Mouse (Mus musculus): ENCODE data around the gene Kcnn1. TPM values are rescaled to one million over a fixed set of nuclear protein-coding genes. Genes with fewer than 3 reads are reported as not detected.

The Kcnn1 gene
- polyA plus RNA-seq, 1 experiment from 2014 or later, result 0.25 TPM

DNA sequence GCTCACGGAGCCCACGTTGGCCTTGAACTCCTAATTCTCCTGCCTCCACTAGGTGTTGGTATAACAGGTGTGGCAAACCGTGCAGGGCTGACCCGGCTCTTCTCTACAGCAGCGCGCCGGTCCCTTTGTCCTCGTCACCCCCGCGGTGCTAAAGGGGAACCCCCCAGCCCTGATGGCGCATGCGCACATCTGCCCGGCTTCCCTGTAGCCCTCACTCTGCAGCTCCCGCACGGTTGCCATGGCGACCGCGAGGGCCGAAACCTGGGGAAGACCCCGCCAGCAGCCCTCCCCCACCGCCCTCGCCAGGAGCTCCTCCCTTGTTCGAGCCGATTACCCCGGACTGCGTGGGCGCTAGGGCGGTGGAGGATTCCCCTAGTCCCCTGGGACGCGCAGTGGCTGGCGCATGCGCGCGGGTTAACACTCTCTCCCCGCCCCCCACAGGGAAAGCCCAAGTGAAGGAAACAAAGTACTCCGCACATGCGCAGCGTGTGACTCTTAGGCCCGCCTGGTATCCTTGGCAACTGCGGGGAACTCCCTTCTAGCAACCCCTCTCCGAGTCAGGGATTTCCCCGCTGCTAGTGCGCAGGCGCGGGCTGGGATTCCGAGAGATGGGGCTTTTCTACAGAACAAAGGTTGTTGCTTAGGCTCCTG, 2.4 kb upstream of the Kcnn1 start:
- Histone ChIP-seq H3K27ac (replicated peaks) (peak overlapping the region; percentile 83), H3K9ac (peak overlapping the region; percentile 67), H3K4me3 (replicated peaks) (peak overlapping the region; percentile 73), H3K9me3 (replicated peaks) (no peaks in the 10 kb centered on the region), H3K36me3 (replicated peaks) (peaks cover 5% of the 10 kb centered on the region), H3K4me2 (peak overlapping the region; percentile 82), H3K4me1 (replicated peaks) (peaks cover 75% of the 10 kb centered on the region), H3K27me3 (peaks cover 49% of the 10 kb centered on the region)
- ATAC-seq (ENCODE audit: insufficient read depth), result peak; percentile 89
- under 1% methylated on average over 46 of the region's 46 CpGs for WGBS (ENCODE audit: insufficient replicate concordance)

GRCm38 (mm10) chr8:70864712-70865221, 1.7 kb upstream of the Kcnn1 start:
- no peak for ATAC-seq (ENCODE audit: insufficient read depth)
- no peak overlapping the region for H3K27ac ChIP-seq (replicated peaks)
- peak overlapping the region; percentile 73 for H3K4me3 ChIP-seq (replicated peaks)
- 2% methylated on average over 24 of the region's 24 CpGs for WGBS (ENCODE audit: insufficient replicate concordance)
- no peaks in the 10 kb centered on the region for H3K9me3 ChIP-seq (replicated peaks)
- peaks cover 56% of the 10 kb centered on the region for H3K27me3 ChIP-seq
- peak overlapping the region; percentile 67 for H3K9ac ChIP-seq
- H3K4me1 ChIP-seq (replicated peaks), result peaks cover 72% of the 10 kb centered on the region
- peak overlapping the region; percentile 82 for H3K4me2 ChIP-seq
- H3K36me3 ChIP-seq (replicated peaks), result peaks cover 5% of the 10 kb centered on the region

DNA sequence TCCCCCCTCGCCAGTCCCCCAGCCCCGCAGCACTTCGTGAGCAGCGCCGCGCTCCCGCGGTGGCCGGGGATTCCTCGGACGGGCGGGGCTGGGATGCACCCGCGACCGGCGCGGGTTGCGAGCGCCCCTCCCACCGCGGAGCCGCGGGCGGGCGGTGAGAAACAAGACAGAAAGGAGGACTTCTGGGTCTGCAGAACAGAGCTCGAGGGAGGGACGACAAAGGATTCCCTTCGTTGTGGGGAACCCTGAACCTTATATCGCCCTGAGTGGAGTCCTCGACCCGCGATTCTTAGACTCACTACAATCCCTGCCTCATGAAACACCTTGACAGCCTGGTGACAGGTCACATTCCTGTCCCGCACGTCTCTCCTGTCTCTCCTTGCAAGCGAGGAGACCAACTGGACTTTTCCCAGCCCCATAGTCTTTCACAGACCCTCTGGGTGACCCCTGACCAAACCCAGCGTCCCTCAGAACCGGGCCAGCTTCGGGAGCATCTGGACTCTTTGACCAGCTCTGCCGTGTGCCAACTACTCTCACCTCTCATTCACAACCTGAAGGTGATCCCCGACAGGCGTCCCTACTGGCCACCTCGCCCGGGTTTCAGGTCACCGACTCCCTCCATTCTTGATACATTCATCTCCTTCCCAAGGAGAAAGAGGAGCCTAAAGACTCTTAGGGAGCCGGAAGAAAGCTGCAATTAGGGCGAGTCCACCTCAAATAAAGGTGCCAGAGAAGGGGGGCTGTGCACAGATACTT, 1.1 kb upstream of the Kcnn1 start:
- no peak overlapping the region for H3K27ac ChIP-seq (replicated peaks)
- H3K4me2 ChIP-seq, result peak overlapping the region; percentile 82
- no peak for ATAC-seq (ENCODE audit: insufficient read depth)
- peaks cover 63% of the 10 kb centered on the region for H3K27me3 ChIP-seq
- no peaks in the 10 kb centered on the region for H3K9me3 ChIP-seq (replicated peaks)
- H3K9ac ChIP-seq, result no peak overlapping the region; the same call in 1 of the 2 replicates
- H3K4me1 ChIP-seq (replicated peaks), result peaks cover 71% of the 10 kb centered on the region
- peaks cover 5% of the 10 kb centered on the region for H3K36me3 ChIP-seq (replicated peaks)
- peak overlapping the region; percentile 73 for H3K4me3 ChIP-seq (replicated peaks)
- WGBS (ENCODE audit: insufficient replicate concordance), result 1% methylated on average over 46 of the region's 46 CpGs

DNA sequence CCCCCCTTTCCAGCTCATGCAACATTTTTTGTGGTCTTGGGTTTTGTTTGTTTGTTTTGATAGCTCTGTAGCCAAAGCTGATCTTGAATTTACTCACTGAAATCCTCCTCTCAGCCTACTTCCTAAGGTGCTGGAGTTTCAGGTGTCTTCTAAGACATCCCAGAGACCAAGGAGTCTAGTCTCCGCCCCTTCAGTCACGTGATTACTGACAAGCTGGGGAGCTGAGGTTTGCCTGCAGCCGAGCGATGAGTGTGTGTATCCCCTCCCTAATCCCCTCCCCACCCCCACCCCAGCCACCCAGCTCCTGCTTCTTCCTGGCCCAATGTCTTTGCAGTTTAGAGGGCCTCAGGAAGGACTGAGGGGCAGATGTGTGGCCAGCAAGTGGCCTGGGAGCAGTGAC, 5.5 kb downstream of the Kcnn1 start:
- no peak for ATAC-seq (ENCODE audit: insufficient read depth)
- H3K9me3 ChIP-seq (replicated peaks), result no peaks in the 10 kb centered on the region
- H3K4me2 ChIP-seq, result no peak overlapping the region
- H3K27ac ChIP-seq (replicated peaks), result no peak overlapping the region
- H3K4me1 ChIP-seq (replicated peaks), result peaks cover 35% of the 10 kb centered on the region
- no peaks in the 10 kb centered on the region for H3K36me3 ChIP-seq (replicated peaks)
- H3K27me3 ChIP-seq, result peaks cover 79% of the 10 kb centered on the region
- no peak overlapping the region for H3K9ac ChIP-seq
- H3K4me3 ChIP-seq (replicated peaks), result no peak overlapping the region
- 29% methylated on average over 4 of the region's 4 CpGs for WGBS (ENCODE audit: insufficient replicate concordance)

DNA sequence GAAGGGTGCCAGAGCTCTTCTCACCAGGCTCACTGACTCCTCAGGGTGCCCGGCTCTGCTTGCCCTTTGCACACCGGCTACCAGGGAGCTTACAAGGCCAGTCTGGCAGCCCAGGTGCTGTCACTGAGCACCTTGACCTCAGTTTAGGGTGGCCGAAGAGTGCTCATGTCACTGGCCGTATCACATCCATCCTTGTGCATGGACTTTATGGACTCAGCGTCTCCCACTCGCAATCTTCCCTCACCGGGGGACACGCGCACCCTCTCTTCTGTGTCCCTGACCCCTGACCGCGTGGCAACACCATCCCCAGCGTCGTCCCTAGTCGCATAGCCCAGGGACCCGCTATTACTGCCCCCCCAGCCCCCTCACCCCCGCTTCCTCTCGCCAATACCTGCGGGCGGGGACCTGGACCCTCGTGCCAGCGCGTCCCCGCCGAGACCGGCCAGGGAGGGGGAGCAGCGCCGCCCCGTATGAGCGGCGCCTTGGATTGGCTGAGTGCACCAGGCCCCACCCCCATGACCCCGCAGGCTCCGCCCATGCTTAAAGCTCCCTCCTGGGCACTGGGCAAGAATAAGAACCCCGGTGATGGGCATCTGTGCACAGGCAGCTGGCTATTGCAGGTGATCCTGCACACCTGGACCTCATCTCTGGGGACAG, 6.4 kb downstream of the Kcnn1 start:
- H3K9ac ChIP-seq, result peak overlapping the region; percentile 35; the same call in 1 of the 2 replicates
- WGBS (ENCODE audit: insufficient replicate concordance), result 7% methylated on average over 29 of the region's 33 CpGs

GRCm38 (mm10) chr8:70856028-70856427, 7.0 kb downstream of the Kcnn1 start:
- H3K27me3 ChIP-seq, result peaks cover 68% of the 10 kb centered on the region
- no peak overlapping the region for H3K4me3 ChIP-seq (replicated peaks)
- 55% methylated on average over 5 of the region's 5 CpGs for WGBS (ENCODE audit: insufficient replicate concordance)
- no peak overlapping the region for H3K9ac ChIP-seq
- peak overlapping the region; percentile 86; the same call in 1 of the 2 replicates for H3K4me2 ChIP-seq
- H3K4me1 ChIP-seq (replicated peaks), result peaks cover 43% of the 10 kb centered on the region
- no peak for ATAC-seq (ENCODE audit: insufficient read depth)
- H3K9me3 ChIP-seq (replicated peaks), result no peaks in the 10 kb centered on the region
- H3K36me3 ChIP-seq (replicated peaks), result no peaks in the 10 kb centered on the region
- no peak overlapping the region for H3K27ac ChIP-seq (replicated peaks)

More for the DNA sequence above, 6.4 kb downstream of the Kcnn1 start:
- Histone ChIP-seq H3K27me3 (peaks cover 74% of the 10 kb centered on the region), H3K4me1 (replicated peaks) (peaks cover 36% of the 10 kb centered on the region), H3K4me3 (replicated peaks) (peak overlapping the region; percentile 53), H3K4me2 (peak overlapping the region; percentile 86), H3K9me3 (replicated peaks) (no peaks in the 10 kb centered on the region), H3K36me3 (replicated peaks) (no peaks in the 10 kb centered on the region), H3K27ac (replicated peaks) (no peak overlapping the region)
- peak; percentile 65; the same call in 1 of the 2 replicates for ATAC-seq (ENCODE audit: insufficient read depth)

GRCm38 (mm10) chr8:70853863-70854262, 9.2 kb downstream of the Kcnn1 start:
- Histone ChIP-seq H3K36me3 (replicated peaks) (no peaks in the 10 kb centered on the region), H3K4me2 (no peak overlapping the region), H3K9ac (no peak overlapping the region), H3K4me3 (replicated peaks) (no peak overlapping the region), H3K27ac (replicated peaks) (no peak overlapping the region), H3K4me1 (replicated peaks) (peaks cover 39% of the 10 kb centered on the region), H3K9me3 (replicated peaks) (no peaks in the 10 kb centered on the region), H3K27me3 (peaks cover 54% of the 10 kb centered on the region)
- WGBS (ENCODE audit: insufficient replicate concordance), result 30% methylated on average over 2 of the region's 2 CpGs
- ATAC-seq (ENCODE audit: insufficient read depth), result no peak

DNA sequence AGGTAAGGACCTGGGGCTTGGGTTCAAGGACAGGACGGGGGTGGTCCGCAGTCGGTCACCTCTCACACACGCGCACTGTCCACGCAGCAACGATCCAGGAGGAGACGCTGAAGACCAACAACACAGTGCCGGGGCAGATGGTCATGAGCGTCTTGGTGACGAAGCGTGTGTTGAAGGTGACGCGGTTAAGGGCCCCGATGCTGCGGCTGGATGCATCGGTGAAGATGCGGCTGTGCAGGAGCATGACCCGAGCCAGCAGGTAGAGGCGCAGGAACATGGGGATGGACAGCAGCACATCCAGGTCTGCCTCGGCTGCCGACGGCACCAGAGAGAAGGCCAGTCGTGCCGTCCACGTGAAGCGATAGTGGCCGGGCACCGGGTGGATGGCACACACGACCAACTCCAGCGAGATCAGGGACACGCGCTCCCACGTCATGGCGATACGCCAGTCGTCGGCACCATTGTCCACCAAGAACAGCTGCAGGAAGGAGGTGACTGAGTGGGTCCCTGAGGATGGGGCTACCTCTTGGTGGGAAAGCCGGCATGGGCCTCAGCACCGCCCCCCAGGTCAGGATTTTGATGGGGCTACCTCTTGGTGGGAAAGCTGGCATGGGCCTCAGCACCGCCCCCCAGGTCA, 10.3 kb downstream of the Kcnn1 start:
- whole genome bisulfite sequencing (ENCODE audit: insufficient replicate concordance), result 83% methylated on average over 41 of the region's 41 CpGs
- Histone ChIP-seq H3K27me3 (peaks cover 62% of the 10 kb centered on the region), H3K4me3 (replicated peaks) (no peak overlapping the region), H3K27ac (replicated peaks) (no peak overlapping the region), H3K36me3 (replicated peaks) (no peaks in the 10 kb centered on the region), H3K4me2 (no peak overlapping the region), H3K9me3 (replicated peaks) (no peaks in the 10 kb centered on the region), H3K4me1 (replicated peaks) (peaks cover 31% of the 10 kb centered on the region), H3K9ac (no peak overlapping the region)
- no peak for ATAC-seq (ENCODE audit: insufficient read depth)

DNA sequence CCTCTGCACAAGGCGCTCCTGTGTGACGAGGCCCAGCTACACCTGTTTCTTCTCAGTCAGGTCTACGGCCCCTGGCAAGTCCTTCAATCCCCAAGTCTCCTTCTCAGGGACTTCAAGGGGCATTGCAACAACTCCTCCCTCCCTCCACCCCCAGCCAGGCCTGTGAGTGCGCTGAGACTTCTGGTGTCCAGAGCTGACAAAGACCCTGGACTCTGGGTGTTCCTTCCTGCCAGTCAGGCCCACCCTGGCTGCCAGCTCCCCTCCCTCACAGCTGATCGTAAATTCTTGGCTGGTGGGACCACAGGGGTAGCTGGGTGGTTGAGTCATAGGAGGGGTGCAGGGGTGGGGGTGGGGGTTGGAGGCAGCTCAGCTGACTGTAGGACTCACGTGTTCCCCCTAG, 11.2 kb downstream of the Kcnn1 start:
- H3K27ac ChIP-seq (replicated peaks), result no peak overlapping the region

GRCm38 (mm10) chr8:70850947-70851346, 12.1 kb downstream of the Kcnn1 start:
- Histone ChIP-seq H3K9me3 (replicated peaks) (no peaks in the 10 kb centered on the region), H3K4me2 (no peak overlapping the region), H3K4me3 (replicated peaks) (no peak overlapping the region), H3K27ac (replicated peaks) (no peak overlapping the region), H3K27me3 (peaks cover 61% of the 10 kb centered on the region), H3K36me3 (replicated peaks) (no peaks in the 10 kb centered on the region), H3K4me1 (replicated peaks) (peaks cover 27% of the 10 kb centered on the region), H3K9ac (no peak overlapping the region)
- ATAC-seq (ENCODE audit: insufficient read depth), result no peak
- WGBS (ENCODE audit: insufficient replicate concordance), result 66% methylated on average over 4 of the region's 4 CpGs

More for the DNA sequence above, 11.2 kb downstream of the Kcnn1 start:
- H3K27me3 ChIP-seq, result peaks cover 63% of the 10 kb centered on the region
- 58% methylated on average over 6 of the region's 6 CpGs for WGBS (ENCODE audit: insufficient replicate concordance)
- no peak overlapping the region for H3K4me3 ChIP-seq (replicated peaks)
- H3K9ac ChIP-seq, result no peak overlapping the region
- peaks cover 26% of the 10 kb centered on the region for H3K4me1 ChIP-seq (replicated peaks)
- H3K4me2 ChIP-seq, result no peak overlapping the region
- H3K9me3 ChIP-seq (replicated peaks), result no peaks in the 10 kb centered on the region
- no peaks in the 10 kb centered on the region for H3K36me3 ChIP-seq (replicated peaks)
- ATAC-seq (ENCODE audit: insufficient read depth), result no peak
